Mouse (Mus musculus) MEL (cell line): ENCODE results near the gene Madd. TPM values are rescaled to one million over a fixed set of nuclear protein-coding genes. Genes with fewer than 3 reads are reported as not detected.

Experiments
- DNase-seq: peaks from one replicate; pipeline ENCODE4 v3.0.0; 2011; ENCODE audit warnings: low read depth, low spot score
- H3K27ac ChIP-seq: 2 replicates; pipeline ENCODE4 v1.5.1; 2012; ENCODE audit warnings: low read depth, mild to moderate bottlenecking, control low read depth, low read length, moderate library complexity; ENCODE audit not compliant: control insufficient read depth
- H3K27me3 ChIP-seq, 2 experiments: fragments of 150-350 bp in 1 of 2; sonication (generic) in 1 of 2; 2 replicates each; pipeline ENCODE4 v1.6.1; 2012; ENCODE audit warnings: low read length in 2 of 2, mild to moderate bottlenecking in 2 of 2, improper control_type of control experiment in 1 of 2, moderate library complexity in 1 of 2; ENCODE audit not compliant: insufficient read depth in 2 of 2, control insufficient read depth in 1 of 2
- H3K36me3 ChIP-seq, 2 experiments: 2 replicates each; pipeline ENCODE4 v1.6.1; 2012 to 2014; ENCODE audit warnings: low read length in 2 of 2, improper control_type of control experiment in 1 of 2, inconsistent platforms in 1 of 2, mild to moderate bottlenecking in 1 of 2; ENCODE audit not compliant: insufficient read depth in 2 of 2, control insufficient read depth in 1 of 2
- H3K4me1 ChIP-seq, 2 experiments: fragments of 150-350 bp in 1 of 2; sonication (generic) in 1 of 2; 2 replicates each; pipeline ENCODE4 v1.6.1; 2012; ENCODE audit warnings: low read length in 2 of 2, improper control_type of control experiment in 1 of 2, mild to moderate bottlenecking in 1 of 2; ENCODE audit not compliant: insufficient read depth in 2 of 2, control insufficient read depth in 1 of 2
- H3K4me3 ChIP-seq, 2 experiments: fragments of 150-350 bp in 1 of 2; sonication (generic) in 1 of 2; 2 replicates each; pipeline ENCODE4 v1.5.1; 2012; ENCODE audit warnings: low read depth in 2 of 2, low read length in 2 of 2, mild to moderate bottlenecking in 2 of 2, moderate library complexity in 2 of 2, control low read depth in 1 of 2, improper control_type of control experiment in 1 of 2; ENCODE audit not compliant: control insufficient read depth in 1 of 2, insufficient read depth in 1 of 2
- H3K79me2 ChIP-seq: 2 replicates; pipeline ENCODE4 v1.6.1; 2012; ENCODE audit warnings: mild to moderate bottlenecking, low read length, moderate library complexity; ENCODE audit not compliant: control insufficient read depth, poor library complexity, insufficient read depth
- H3K9ac ChIP-seq: 2 replicates; pipeline ENCODE4 v1.6.1; 2012; ENCODE audit warnings: low read depth, mild to moderate bottlenecking, control low read depth, low read length, moderate library complexity; ENCODE audit not compliant: control insufficient read depth, poor library complexity, severe bottlenecking
- H3K9me3 ChIP-seq: fragments of 150-350 bp; sonication (generic); replicated peaks from 2 replicates; pipeline ENCODE4 v1.6.1; 2012; ENCODE audit warnings: mild to moderate bottlenecking, low read length, improper control_type of control experiment, moderate library complexity; ENCODE audit not compliant: insufficient read depth
- BHLHE40 ChIP-seq: IDR thresholded peaks from 2 replicates; pipeline ENCODE4 v1.6.1; 2012; ENCODE audit warnings: low read depth, mild to moderate bottlenecking, inconsistent platforms, low read length, improper control_type of control experiment, borderline replicate concordance
- CHD1 ChIP-seq: IDR thresholded peaks from 2 replicates; pipeline ENCODE4 v1.6.1; 2012; ENCODE audit warnings: low read depth, mild to moderate bottlenecking, inconsistent platforms, low read length, improper control_type of control experiment
- CTCF ChIP-seq, 3 experiments: IDR thresholded peaks in 2 of 3; conservative IDR thresholded peaks in 1 of 3; 2 replicates each; pipeline ENCODE4 v1.5.1; 2011 to 2012; ENCODE audit warnings: low read length in 3 of 3, low read depth in 2 of 3, mild to moderate bottlenecking in 2 of 3, improper control_type of control experiment in 1 of 3, inconsistent platforms in 1 of 3, mixed read lengths in 1 of 3, moderate library complexity in 1 of 3; ENCODE audit not compliant: control insufficient read depth in 1 of 3, insufficient read depth in 1 of 3, poor library complexity in 1 of 3, severe bottlenecking in 1 of 3
- E2F4 ChIP-seq: IDR thresholded peaks from 2 replicates; pipeline ENCODE4 v1.6.1; 2011; ENCODE audit warnings: low read depth, low read length, improper control_type of control experiment, borderline replicate concordance
- ETS1 ChIP-seq: IDR thresholded peaks from 2 replicates; pipeline ENCODE4 v1.6.1; 2012; ENCODE audit warnings: low read depth, mild to moderate bottlenecking, inconsistent platforms, low read length, improper control_type of control experiment, moderate library complexity
- HCFC1 ChIP-seq: IDR thresholded peaks from 2 replicates; pipeline ENCODE4 v1.6.1; 2012; ENCODE audit warnings: low read depth, mild to moderate bottlenecking, inconsistent platforms, low read length, improper control_type of control experiment, moderate library complexity
- MAZ ChIP-seq: IDR thresholded peaks from 2 replicates; pipeline ENCODE4 v1.6.1; 2012; ENCODE audit warnings: low read depth, mild to moderate bottlenecking, inconsistent platforms, low read length, improper control_type of control experiment
- MYB ChIP-seq: IDR thresholded peaks from 2 replicates; pipeline ENCODE4 v1.6.1; 2011; ENCODE audit warnings: mild to moderate bottlenecking, low read depth, low read length, improper control_type of control experiment
- MYC ChIP-seq: IDR thresholded peaks from 2 replicates; pipeline ENCODE4 v1.6.1; 2011; ENCODE audit warnings: low read depth, mild to moderate bottlenecking, low read length, improper control_type of control experiment, moderate library complexity
- POLR2A ChIP-seq, 2 experiments: IDR thresholded peaks; 2 replicates each; pipeline ENCODE4 v1.6.1; 2011 to 2012; ENCODE audit warnings: low read length in 2 of 2, mild to moderate bottlenecking in 2 of 2, control low read depth in 1 of 2, improper control_type of control experiment in 1 of 2, low read depth in 1 of 2, moderate library complexity in 1 of 2; ENCODE audit not compliant: control insufficient read depth in 1 of 2, insufficient read depth in 1 of 2, poor library complexity in 1 of 2
- RAD21 ChIP-seq: IDR thresholded peaks from 2 replicates; pipeline ENCODE4 v1.6.1; 2011; ENCODE audit warnings: mild to moderate bottlenecking, low read depth, low read length, improper control_type of control experiment
- SIN3A ChIP-seq: IDR thresholded peaks from 2 replicates; pipeline ENCODE4 v1.6.1; 2012; ENCODE audit warnings: low read length, improper control_type of control experiment, inconsistent platforms
- TAL1 ChIP-seq: IDR thresholded peaks from 2 replicates; pipeline ENCODE4 v1.6.1; 2012; ENCODE audit warnings: mild to moderate bottlenecking, inconsistent platforms, low read length, moderate library complexity, mixed read lengths
- TCF12 ChIP-seq: IDR thresholded peaks from 2 replicates; pipeline ENCODE4 v1.6.1; 2014; ENCODE audit warnings: low read depth, mild to moderate bottlenecking, inconsistent platforms, low read length, improper control_type of control experiment, moderate library complexity
- USF1 ChIP-seq: IDR thresholded peaks from 2 replicates; pipeline ENCODE4 v1.6.1; 2014; ENCODE audit warnings: low read depth, mild to moderate bottlenecking, inconsistent platforms, low read length, improper control_type of control experiment, moderate library complexity
- ZKSCAN1 ChIP-seq: IDR thresholded peaks from 2 replicates; pipeline ENCODE4 v1.6.1; 2012; ENCODE audit warnings: low read depth, mild to moderate bottlenecking, inconsistent platforms, low read length, improper control_type of control experiment, moderate library complexity
- ZMIZ1 ChIP-seq: IDR thresholded peaks from 2 replicates; pipeline ENCODE4 v1.6.1; 2012; ENCODE audit warnings: low read depth, mild to moderate bottlenecking, inconsistent platforms, low read length, improper control_type of control experiment, moderate library complexity
- ZNF384 ChIP-seq: IDR thresholded peaks from 2 replicates; pipeline ENCODE4 v1.6.1; 2012; ENCODE audit warnings: low read depth, mild to moderate bottlenecking, inconsistent platforms, low read length, improper control_type of control experiment
- polyA plus RNA-seq, 2 experiments: library from polyadenylated mRNA; stranded (reverse) in 1 of 2; unstranded in 1 of 2; fragments of >175 nt in 1 of 2; fragments of >200 nt in 1 of 2; gene quantifications; 2 replicates each; pipeline versions ENCODE4 v1.2.1 to v1.2.4; 2012; ENCODE audit warnings: low replicate concordance in 2 of 2, low read depth in 1 of 2; ENCODE audit not compliant: insufficient read length in 2 of 2, insufficient read depth in 1 of 2, missing spikeins in 1 of 2
- total RNA-seq: library from RNA; depleted of rRNA; stranded (reverse); fragments of 300-350 nt; gene quantifications from 2 replicates; pipeline ENCODE4 v1.2.3, GENCODE M21; 2012

Gene Madd
- total and polyA plus RNA-seq, 3 experiments: 17.5 to 27.4 TPM; not detected in 1

DNA sequence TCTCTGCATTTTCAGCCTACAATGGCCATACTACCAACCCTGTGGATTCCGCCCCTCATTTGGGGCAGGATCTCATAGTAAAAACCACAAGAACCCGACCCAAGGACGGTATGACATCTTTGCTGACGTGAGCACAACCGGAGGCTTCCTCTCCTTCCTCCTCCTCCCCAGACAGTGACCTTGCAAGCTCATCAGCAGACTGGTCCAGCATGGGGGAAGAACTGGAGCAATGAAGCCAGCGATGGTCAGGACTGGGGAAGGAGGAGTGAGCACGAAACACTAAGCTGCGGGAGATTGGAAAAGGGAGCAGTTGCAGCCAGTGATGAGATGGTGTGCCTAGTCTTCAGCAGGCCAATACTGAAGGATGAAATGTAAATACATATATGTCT is 1.6 kb downstream of the Madd start:
- Histone ChIP-seq H3K27ac (no peak overlapping the region; the same call in 1 of the 2 replicates), H3K27me3 (no peaks in the 10 kb centered on the region), H3K4me1 (peaks cover 7 to 26% of the 10 kb centered on the region in 2 experiments), H3K9me3 (no peaks in the 10 kb centered on the region), H3K79me2 (peaks cover 14% of the 10 kb centered on the region), H3K9ac (peak overlapping the region; percentile 90), H3K36me3 (peaks cover 3 to 15% of the 10 kb centered on the region in 2 experiments), H3K4me3 (peak overlapping the region; percentile 74 to 82)
- TF ChIP-seq ZNF384 (no peak), POLR2A (IDR thresholded peaks at IDR 0.05; ENCODE audit: control insufficient read depth in 1 of 2, insufficient read depth in 1 of 2, low read depth in 1 of 2, low read length in 2 of 2, poor library complexity in 1 of 2) (no peak), TAL1 (no peak), ZMIZ1 (no peak), MAZ (no peak), E2F4 (no peak), ETS1 (no peak), BHLHE40 (no peak), CHD1 (no peak), CTCF (IDR thresholded peaks at IDR 0.05 in 2 of 3, conservative IDR thresholded peaks at IDR 0.05 in 1 of 3; ENCODE audit: control insufficient read depth in 1 of 3, insufficient read depth in 1 of 3, low read depth in 2 of 3, low read length in 3 of 3, poor library complexity in 1 of 3, severe bottlenecking in 1 of 3) (no peak), SIN3A (no peak), RAD21 (no peak), MYB (no peak)
- peak; percentile 40 for DNase-seq

- Histone ChIP-seq H3K36me3 (peaks cover 6 to 11% of the 10 kb centered on the region in 2 experiments), H3K4me3 (no peak overlapping the region), H3K27me3 (no peaks in the 10 kb centered on the region), H3K79me2 (peaks cover 14% of the 10 kb centered on the region), H3K9me3 (no peaks in the 10 kb centered on the region), H3K4me1 (peaks cover 5 to 19% of the 10 kb centered on the region in 2 experiments), H3K27ac (no peak overlapping the region), H3K9ac (no peak overlapping the region)
- no peak for TF ChIP-seq SIN3A
- no peak for TF ChIP-seq HCFC1
- TF ChIP-seq ZKSCAN1: no peak
- TF ChIP-seq USF1: no peak
- TF ChIP-seq POLR2A (IDR thresholded peaks at IDR 0.05; ENCODE audit: control insufficient read depth in 1 of 2, insufficient read depth in 1 of 2, low read depth in 1 of 2, low read length in 2 of 2, poor library complexity in 1 of 2): no peak
- TF ChIP-seq ZMIZ1: no peak
- TF ChIP-seq CTCF (IDR thresholded peaks at IDR 0.05 in 2 of 3, conservative IDR thresholded peaks at IDR 0.05 in 1 of 3; ENCODE audit: control insufficient read depth in 1 of 3, insufficient read depth in 1 of 3, low read depth in 2 of 3, low read length in 3 of 3, poor library complexity in 1 of 3, severe bottlenecking in 1 of 3): no peak
- TF ChIP-seq MYB: no peak
- no peak for TF ChIP-seq MYC
- no peak for TF ChIP-seq TCF12
- DNase-seq: no peak
Measured at GRCm38 (mm10) chr2:91180706-91181105, 2.9 kb downstream of the Madd start.
